Mouse (Mus musculus): ENCODE data around the gene Vps41. TPM values are rescaled to one million over a fixed set of nuclear protein-coding genes. Genes with fewer than 3 reads are reported as not detected.

The Vps41 gene
- total and polyA plus RNA-seq, 3 experiments: 26.0 to 27.2 TPM; not detected in 1

DNA sequence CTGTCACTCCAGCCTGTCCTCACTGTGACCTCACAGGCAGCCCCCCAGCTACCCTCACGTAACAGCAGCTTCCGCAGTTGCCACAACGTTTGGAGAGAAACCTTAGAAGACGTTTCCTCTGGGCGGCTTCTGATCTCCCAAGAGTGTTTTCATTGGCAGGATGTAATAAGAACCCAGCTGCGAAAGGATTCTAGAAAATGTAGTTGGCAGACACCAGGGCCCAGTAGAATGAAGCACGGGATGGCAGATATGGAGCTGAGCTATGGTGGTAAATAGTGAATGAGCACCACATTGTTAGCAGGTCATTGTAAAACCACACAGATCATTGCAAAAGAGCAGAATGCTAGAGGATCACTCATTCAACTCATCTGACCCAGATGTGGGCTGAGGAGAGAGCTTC, 158.2 kb downstream of the Vps41 start:
- Histone ChIP-seq H3K27ac (ENCODE audit: control insufficient read depth, low read depth, low read length) (no peak overlapping the region), H3K4me3 (ENCODE audit: control insufficient read depth in 1 of 2, insufficient read depth in 1 of 2, low read depth in 2 of 2, low read length in 2 of 2) (no peak overlapping the region), H3K36me3 (ENCODE audit: control insufficient read depth in 1 of 2, insufficient read depth in 2 of 2, low read length in 2 of 2) (no peaks in the 10 kb centered on the region), H3K27me3 (ENCODE audit: control insufficient read depth in 1 of 2, insufficient read depth in 2 of 2, low read length in 2 of 2) (no peaks in the 10 kb centered on the region), H3K79me2 (ENCODE audit: control insufficient read depth, insufficient read depth, low read length, poor library complexity) (no peaks in the 10 kb centered on the region), H3K9me3 (replicated peaks; ENCODE audit: insufficient read depth, low read length) (no peaks in the 10 kb centered on the region), H3K4me1 (ENCODE audit: control insufficient read depth in 1 of 2, insufficient read depth in 2 of 2, low read length in 2 of 2) (no peaks in the 10 kb centered on the region), H3K9ac (ENCODE audit: control insufficient read depth, low read depth, low read length, poor library complexity, severe bottlenecking) (no peak overlapping the region)
- TF ChIP-seq TCF12 (IDR thresholded peaks at IDR 0.05; ENCODE audit: low read depth, low read length): no peak
- no peak for DNase-seq (ENCODE audit: low read depth, low spot score)

GRCm38 (mm10) chr13:18892910-18893309, 175.8 kb downstream of the Vps41 start:
- Histone ChIP-seq H3K79me2 (ENCODE audit: control insufficient read depth, insufficient read depth, low read length, poor library complexity) (no peaks in the 10 kb centered on the region), H3K9me3 (replicated peaks; ENCODE audit: insufficient read depth, low read length) (no peaks in the 10 kb centered on the region), H3K36me3 (ENCODE audit: control insufficient read depth in 1 of 2, insufficient read depth in 2 of 2, low read length in 2 of 2) (no peaks in the 10 kb centered on the region), H3K9ac (ENCODE audit: control insufficient read depth, low read depth, low read length, poor library complexity, severe bottlenecking) (no peak overlapping the region), H3K4me1 (ENCODE audit: control insufficient read depth in 1 of 2, insufficient read depth in 2 of 2, low read length in 2 of 2) (0 out of 4 replicates have a peak, but pooled peaks cover 0 to 2% of the 10 kb centered on the region in 2 experiments), H3K4me3 (ENCODE audit: control insufficient read depth in 1 of 2, insufficient read depth in 1 of 2, low read depth in 2 of 2, low read length in 2 of 2) (no peak overlapping the region), H3K27ac (ENCODE audit: control insufficient read depth, low read depth, low read length) (no peak overlapping the region), H3K27me3 (ENCODE audit: control insufficient read depth in 1 of 2, insufficient read depth in 2 of 2, low read length in 2 of 2) (peaks cover 0 to 4% of the 10 kb centered on the region in 2 experiments; a peak in 2 of 4 replicates)
- TF ChIP-seq MAZ (IDR thresholded peaks at IDR 0.05; ENCODE audit: low read depth, low read length): no peak
- TF ChIP-seq ZMIZ1 (IDR thresholded peaks at IDR 0.05; ENCODE audit: low read depth, low read length): no peak
- TF ChIP-seq RAD21 (IDR thresholded peaks at IDR 0.05; ENCODE audit: low read depth, low read length): no peak
- no peak for TF ChIP-seq SMC3 (IDR thresholded peaks at IDR 0.05; ENCODE audit: low read depth, low read length)
- no peak for TF ChIP-seq UBTF (IDR thresholded peaks at IDR 0.05; ENCODE audit: borderline replicate concordance, insufficient read depth, low read depth, low read length)
- no peak for TF ChIP-seq MYB (IDR thresholded peaks at IDR 0.05; ENCODE audit: low read depth, low read length)
- no peak for DNase-seq (ENCODE audit: low read depth, low spot score)

- no peaks in the 10 kb centered on the region for H3K79me2 ChIP-seq (ENCODE audit: control insufficient read depth, insufficient read depth, low read length, poor library complexity)
- H3K27ac ChIP-seq (ENCODE audit: control insufficient read depth, low read depth, low read length): no peak overlapping the region
- no peak overlapping the region for H3K4me3 ChIP-seq (ENCODE audit: control insufficient read depth in 1 of 2, insufficient read depth in 1 of 2, low read depth in 2 of 2, low read length in 2 of 2)
- no peaks in the 10 kb centered on the region for H3K9me3 ChIP-seq (replicated peaks; ENCODE audit: insufficient read depth, low read length)
- DNase-seq (ENCODE audit: low read depth, low spot score): no peak
- no peak overlapping the region for H3K9ac ChIP-seq (ENCODE audit: control insufficient read depth, low read depth, low read length, poor library complexity, severe bottlenecking)
- no peaks in the 10 kb centered on the region for H3K36me3 ChIP-seq (ENCODE audit: control insufficient read depth in 1 of 2, insufficient read depth in 2 of 2, low read length in 2 of 2)
- no peaks in the 10 kb centered on the region for H3K4me1 ChIP-seq (ENCODE audit: control insufficient read depth in 1 of 2, insufficient read depth in 2 of 2, low read length in 2 of 2)
- TF ChIP-seq ZNF384 (IDR thresholded peaks at IDR 0.05; ENCODE audit: low read depth, low read length) (no peak), MAZ (IDR thresholded peaks at IDR 0.05; ENCODE audit: low read depth, low read length) (no peak), UBTF (IDR thresholded peaks at IDR 0.05; ENCODE audit: borderline replicate concordance, insufficient read depth, low read depth, low read length) (no peak), MAFK (IDR thresholded peaks at IDR 0.05; ENCODE audit: borderline replicate concordance, low read depth, low read length) (no peak), SIN3A (IDR thresholded peaks at IDR 0.05; ENCODE audit: low read length) (no peak), USF2 (IDR thresholded peaks at IDR 0.05; ENCODE audit: borderline replicate concordance in 1 of 2, insufficient read depth in 1 of 2, low read depth in 1 of 2, low read length in 2 of 2) (no peak), ZKSCAN1 (IDR thresholded peaks at IDR 0.05; ENCODE audit: low read depth, low read length) (no peak), CHD1 (IDR thresholded peaks at IDR 0.05; ENCODE audit: low read depth, low read length) (no peak), HCFC1 (IDR thresholded peaks at IDR 0.05; ENCODE audit: low read depth, low read length) (no peak), POLR2AphosphoS2 (IDR thresholded peaks at IDR 0.05; ENCODE audit: low read length) (no peak), TCF12 (IDR thresholded peaks at IDR 0.05; ENCODE audit: low read depth, low read length) (no peak), MEF2A (IDR thresholded peaks at IDR 0.05; ENCODE audit: extremely low read depth, insufficient replicate concordance, low read depth, low read length, poor library complexity, severe bottlenecking) (no peak), E2F4 (IDR thresholded peaks at IDR 0.05; ENCODE audit: borderline replicate concordance, low read depth, low read length) (no peak), ETS1 (IDR thresholded peaks at IDR 0.05; ENCODE audit: low read depth, low read length) (no peak), JUND (IDR thresholded peaks at IDR 0.05; ENCODE audit: low read depth, low read length) (no peak), MAX (IDR thresholded peaks at IDR 0.05; ENCODE audit: low read length) (no peak), ZMIZ1 (IDR thresholded peaks at IDR 0.05; ENCODE audit: low read depth, low read length) (no peak)
- H3K27me3 ChIP-seq (ENCODE audit: control insufficient read depth in 1 of 2, insufficient read depth in 2 of 2, low read length in 2 of 2): peaks cover 0 to 4% of the 10 kb centered on the region in 2 experiments; a peak in 2 of 4 replicates
Measured at GRCm38 (mm10) chr13:18896789-18897188, 179.7 kb downstream of the Vps41 start.

Data from MEL (cell line).